ENCODE assay signal across 19 mouse cellular contexts in genomic region chr11:80284641-80285040, GRCm38 (mm10). TPM values are rescaled to one million over a fixed set of nuclear protein-coding genes. Genes with fewer than 3 reads are reported as not detected.
A peak's percentile ranks its signal among the peaks of the same experiment; 100 is the strongest.
DNase-seq lines count a peak whose midpoint lies in the region; ATAC-seq lines count a peak whose summit lies in the region.
"Had no signal": no experiment of that assay in that cellular context is flagged by ENCODE, and none has a peak within 500 bp of the region (broad histone marks: within the 10 kb centered on the region; RNA-seq: fewer than 3 reads in every experiment).

No protein-coding gene starts in this region.

- H3K27me3 ChIP-seq in midbrain, embryonic 13.5 days, result no peaks in the 10 kb centered on the region
- no peaks in the 10 kb centered on the region for H3K27me3 ChIP-seq in midbrain, embryonic 11.5 days (ENCODE audit: control insufficient read depth, insufficient read depth, low read length)
- H3K27me3 ChIP-seq in heart, embryonic 14.5 days (ENCODE audit: control insufficient read depth, insufficient read depth, low read length), result no peaks in the 10 kb centered on the region
- H3K27me3 ChIP-seq: forebrain, embryonic 15.5 days; hindbrain, embryonic 15.5 days; lung, embryonic 15.5 days; neural tube, embryonic 15.5 days; Patski had no signal

- intact Hi-C loops in left cerebral cortex, postnatal 10 days (cut with DNase I), result no loop called here

- H3K9ac ChIP-seq in midbrain, embryonic 13.5 days (replicated peaks), result 0 out of 2 replicates have a peak overlapping the region, but pooled peaks have one; percentile 1
- no peak overlapping the region for H3K9ac ChIP-seq in midbrain, embryonic 11.5 days (ENCODE audit: low read length)
- H3K9ac ChIP-seq in heart, embryonic 14.5 days (ENCODE audit: low read length), result no peak overlapping the region
- H3K9ac ChIP-seq: forebrain, embryonic 15.5 days; hindbrain, embryonic 15.5 days; liver, embryonic 12.5 days; lung, embryonic 15.5 days; neural tube, embryonic 15.5 days had no signal

- no peaks in the 10 kb centered on the region for H3K9me3 ChIP-seq in midbrain, embryonic 13.5 days
- no peaks in the 10 kb centered on the region for H3K9me3 ChIP-seq in midbrain, embryonic 11.5 days (ENCODE audit: control insufficient read depth, low read length)
- no peaks in the 10 kb centered on the region; the same call in 1 of the 2 replicates for H3K9me3 ChIP-seq in heart, embryonic 14.5 days (ENCODE audit: control insufficient read depth, low read length)
- H3K9me3 ChIP-seq: forebrain, embryonic 15.5 days; hindbrain, embryonic 15.5 days; limb, embryonic 10.5 days; liver, embryonic 12.5 days; lung, embryonic 15.5 days; neural tube, embryonic 15.5 days had no signal

- 65% methylated on average over 6 of the region's 6 CpGs for WGBS in midbrain, embryonic 13.5 days
- 72% methylated on average over 6 of the region's 6 CpGs for WGBS in midbrain, embryonic 11.5 days
- 21% methylated on average over 6 of the region's 6 CpGs for WGBS in heart, embryonic 14.5 days

- no peak overlapping the region for H3K27ac ChIP-seq in midbrain, embryonic 13.5 days
- no peak overlapping the region for H3K27ac ChIP-seq in midbrain, embryonic 11.5 days (ENCODE audit: low read depth, low read length)
- H3K27ac ChIP-seq in heart, embryonic 14.5 days (replicated peaks in 1 of 2; ENCODE audit: control insufficient read depth in 1 of 2, insufficient read depth in 1 of 2, low read depth in 2 of 2, low read length in 2 of 2), result no peak overlapping the region; a peak in 1 of 4 replicates
- H3K27ac ChIP-seq: forebrain, embryonic 15.5 days; hindbrain, embryonic 15.5 days; limb, embryonic 10.5 days; liver, embryonic 12.5 days; lung, embryonic 15.5 days; neural tube, embryonic 15.5 days had no signal

- no peak for ATAC-seq in midbrain, embryonic 13.5 days
- ATAC-seq in midbrain, embryonic 11.5 days (ENCODE audit: low FRiP score), result no peak
- ATAC-seq in heart, embryonic 14.5 days (ENCODE audit: insufficient number of reproducible peaks, insufficient read depth, low FRiP score, low read depth), result no peak
- ATAC-seq: forebrain, embryonic 15.5 days; liver, embryonic 12.5 days; Patski had no signal

- no peaks in the 10 kb centered on the region for H3K36me3 ChIP-seq in midbrain, embryonic 13.5 days
- no peaks in the 10 kb centered on the region for H3K36me3 ChIP-seq in midbrain, embryonic 11.5 days (ENCODE audit: control insufficient read depth, insufficient read depth, low read length)
- H3K36me3 ChIP-seq in heart, embryonic 14.5 days (ENCODE audit: control insufficient read depth, insufficient read depth, low read length), result no peaks in the 10 kb centered on the region
- H3K36me3 ChIP-seq: forebrain, embryonic 15.5 days; hindbrain, embryonic 15.5 days; limb, embryonic 10.5 days; liver, embryonic 12.5 days; lung, embryonic 15.5 days; neural tube, embryonic 15.5 days had no signal

- no peak overlapping the region for H3K4me2 ChIP-seq in midbrain, embryonic 13.5 days (replicated peaks)
- H3K4me2 ChIP-seq in midbrain, embryonic 11.5 days, result no peak overlapping the region
- H3K4me2 ChIP-seq in heart, embryonic 14.5 days (ENCODE audit: low read length), result peak overlapping the region; percentile 27
- H3K4me2 ChIP-seq: forebrain, embryonic 15.5 days; hindbrain, embryonic 15.5 days; liver, embryonic 12.5 days; lung, embryonic 15.5 days; neural tube, embryonic 15.5 days had no signal

- peaks cover 5% of the 10 kb centered on the region for H3K4me1 ChIP-seq in midbrain, embryonic 13.5 days (replicated peaks)
- H3K4me1 ChIP-seq in midbrain, embryonic 11.5 days (ENCODE audit: control insufficient read depth, insufficient read depth, low read length), result 0 out of 2 replicates have a peak, but pooled peaks cover 1% of the 10 kb centered on the region
- H3K4me1 ChIP-seq in heart, embryonic 14.5 days (ENCODE audit: control insufficient read depth in 2 of 2, insufficient read depth in 2 of 2, low read length in 2 of 2), result peaks cover 8 to 12% of the 10 kb centered on the region in 2 experiments

- H3K4me3 ChIP-seq in midbrain, embryonic 13.5 days (replicated peaks), result no peak overlapping the region
- no peak overlapping the region for H3K4me3 ChIP-seq in midbrain, embryonic 11.5 days (ENCODE audit: low read depth, low read length)
- H3K4me3 ChIP-seq in heart, embryonic 14.5 days (ENCODE audit: control insufficient read depth in 1 of 2, insufficient read depth in 1 of 2, low read depth in 1 of 2, low read length in 2 of 2), result no peak overlapping the region
- H3K4me3 ChIP-seq: forebrain, embryonic 15.5 days; hindbrain, embryonic 15.5 days; limb, embryonic 10.5 days; liver, embryonic 12.5 days; lung, embryonic 15.5 days; neural tube, embryonic 15.5 days had no signal

- peak; percentile 16 for DNase-seq in adrenal gland, postnatal 14 days
- no peak for DNase-seq in adrenal gland, postnatal 4 days (ENCODE audit: low spot score in 2 of 2)
- DNase-seq in midbrain, embryonic 11.5 days (ENCODE audit: low spot score, missing footprints), result no peak
- DNase-seq in yolk sac, embryonic 10.5 days (ENCODE audit: low spot score), result peak; percentile 31
- no peak for DNase-seq in right cerebral cortex, postnatal 4 days
- no peak for DNase-seq in left cerebral cortex, postnatal 10 days (ENCODE audit: extremely low spot score in 1 of 2, low spot score in 2 of 2)
- DNase-seq: cerebellum, adult 11-12 months; kidney, adult 11 months; layer of hippocampus, postnatal 36 days; thymus, postnatal 4 days had no signal

RNA-seq across cellular contexts. Expression of gene Rhbdl3, which starts 16.1 kb away (rescaled TPM):
- 2.6 and 3.2 TPM in 2 replicates for total RNA-seq in adrenal gland, postnatal 14 days (2021)
- total RNA-seq in adrenal gland, postnatal 4 days (2021), result 1 to 10 TPM; 3.9 to 4.6 TPM
- polyA plus RNA-seq in midbrain, embryonic 13.5 days (2015; fragmentation: Nextera tagmentation; extraction: Ambion mirVana), result 15.3 and 28.0 TPM in 2 replicates
- polyA plus RNA-seq in midbrain, embryonic 11.5 days (2014; fragmentation: Nextera tagmentation; extraction: Ambion mirVana), result 14.9 and 15.2 TPM in 2 replicates
- 1.0 and 1.7 TPM in 2 replicates for polyA plus RNA-seq in heart, embryonic 14.5 days (2014; fragmentation: Nextera tagmentation; extraction: Ambion mirVana)
- 10 to 100 TPM; 19.4 to 22.5 TPM for total RNA-seq in left cerebral cortex, postnatal 10 days (2021)

Comparison
In these comparisons a context has a peak if more than half of its experiments do, and no peak if none do; other contexts are left out.
1. DNase-seq: peak in adrenal gland, postnatal 14 days (single experiment) and yolk sac, embryonic 10.5 days (single experiment); none in adrenal gland, postnatal 4 days (0 of 2), midbrain, embryonic 11.5 days (single experiment), right cerebral cortex, postnatal 4 days (single experiment) and left cerebral cortex, postnatal 10 days (0 of 2).